Mouse (Mus musculus): ENCODE results near the gene Meaf6. TPM values are rescaled to one million over a fixed set of nuclear protein-coding genes. Genes with fewer than 3 reads are reported as not detected.

Gene Meaf6
- total RNA-seq, 2 experiments from 2014 or later: 22.6 to 24.5 TPM

DNA sequence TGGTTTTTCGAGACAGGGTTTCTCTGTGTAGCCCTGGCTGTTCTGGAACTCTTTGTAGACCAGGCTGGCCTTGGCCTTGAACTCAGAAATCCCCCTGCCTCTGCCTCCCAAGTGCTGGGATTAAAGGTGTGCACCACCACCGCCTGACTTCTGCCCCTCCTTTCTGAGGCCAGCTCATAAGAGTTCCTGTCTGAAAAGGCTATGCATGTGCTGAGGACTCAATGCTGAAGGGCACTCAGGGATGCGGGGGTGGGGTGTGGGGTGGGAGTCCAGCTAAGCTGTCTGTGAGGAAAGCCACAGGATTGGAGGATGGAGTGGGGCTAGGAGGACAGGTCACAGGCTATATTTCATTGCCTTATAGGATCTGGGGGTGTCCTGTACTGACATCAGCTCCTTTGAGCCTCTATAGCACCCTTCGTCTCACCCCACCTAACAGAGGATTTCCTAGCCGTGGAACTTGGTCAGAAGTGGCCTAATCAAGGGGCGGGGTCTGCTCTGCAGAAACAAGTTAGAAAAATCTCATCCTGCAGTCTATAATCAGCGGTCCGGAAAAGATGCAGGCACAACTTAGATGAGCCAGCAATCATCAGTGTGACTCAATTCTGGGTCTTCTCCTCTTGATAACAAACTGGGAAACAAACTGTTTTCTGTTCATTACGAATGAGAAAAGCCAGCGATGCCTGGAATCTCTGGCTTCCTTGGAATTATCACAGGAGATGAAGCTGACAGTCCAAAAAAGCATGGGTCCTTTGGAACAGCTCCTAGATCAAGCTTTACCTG, 50.3 kb downstream of the Meaf6 start:
- DNase-seq: no peak
- intact Hi-C loops (cut with DNase I): no loop called here

DNA sequence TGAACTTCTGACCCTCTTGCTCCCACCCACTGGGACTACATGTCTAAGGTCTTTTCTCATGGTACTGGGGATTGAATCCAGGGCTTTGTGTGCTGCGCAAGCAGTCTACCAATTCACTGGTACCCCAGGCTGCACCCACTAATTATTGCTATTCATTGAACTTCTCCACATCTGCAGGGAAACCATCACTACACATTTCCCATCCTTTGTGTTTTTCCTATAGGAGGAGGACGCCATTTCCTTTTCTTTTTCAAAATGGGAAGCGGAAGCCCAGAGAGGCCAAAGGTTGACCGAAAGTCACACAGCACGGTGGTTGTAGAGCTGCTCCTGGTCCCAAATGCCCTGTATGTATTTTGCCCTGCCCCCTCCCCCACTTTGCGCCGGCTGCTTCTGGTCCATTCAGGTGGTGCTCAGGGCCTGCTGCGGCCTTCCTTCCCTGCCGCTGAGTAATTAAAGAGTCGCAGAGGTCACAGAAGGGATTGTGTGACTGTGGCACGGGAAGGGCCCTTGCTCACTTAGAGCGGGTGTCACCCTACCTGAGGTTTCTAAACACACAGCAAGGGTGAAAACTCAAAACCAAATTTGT, 51.5 kb downstream of the Meaf6 start:
- intact Hi-C loops (cut with DNase I): no loop called here

DNA sequence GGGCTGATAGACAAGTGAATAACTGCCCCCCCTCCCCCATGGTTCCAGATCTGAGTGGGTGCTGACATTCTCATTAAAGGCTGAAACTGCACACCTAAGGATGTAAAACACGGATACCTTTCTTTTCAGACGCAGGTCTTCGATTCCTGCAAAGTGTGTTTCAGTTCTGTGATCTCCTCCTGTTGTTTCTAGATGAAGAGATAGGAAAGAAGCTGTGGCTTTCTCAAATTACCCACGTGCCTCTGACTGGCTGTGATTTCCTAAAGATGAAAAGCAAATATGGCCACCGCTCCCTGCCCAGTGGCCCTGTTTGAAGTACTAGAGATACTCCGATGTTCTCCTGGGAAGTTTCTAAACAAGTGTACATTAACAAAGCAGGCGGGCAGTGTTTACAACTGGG, 53.4 kb downstream of the Meaf6 start:
- intact Hi-C loops (cut with DNase I): no loop called here

More for the DNA sequence above, 51.5 kb downstream of the Meaf6 start:
- DNase-seq: no peak

DNA sequence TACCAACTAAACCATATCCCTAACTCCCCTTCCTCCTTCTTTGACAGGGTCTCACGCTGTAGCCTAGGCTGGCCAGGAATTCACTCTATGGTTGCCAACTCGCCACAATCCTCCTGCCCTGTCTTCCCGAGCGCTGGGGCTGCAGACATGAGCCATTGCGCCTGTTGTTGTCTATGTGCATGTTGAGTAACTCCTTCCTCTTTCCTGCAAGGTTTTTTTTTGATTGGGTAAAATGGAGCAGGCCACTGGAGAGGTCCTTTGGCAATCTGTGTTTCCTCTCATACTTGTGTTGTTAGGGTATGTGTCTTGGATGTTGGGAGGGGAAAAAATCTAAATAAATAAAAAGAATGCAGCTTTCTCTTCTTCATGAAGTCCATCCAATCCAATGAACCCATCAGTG, 59.3 kb downstream of the Meaf6 start:
- no peak for DNase-seq
- intact Hi-C loops (cut with DNase I): no loop called here

More for the DNA sequence above, 53.4 kb downstream of the Meaf6 start:
- DNase-seq: no peak

DNA sequence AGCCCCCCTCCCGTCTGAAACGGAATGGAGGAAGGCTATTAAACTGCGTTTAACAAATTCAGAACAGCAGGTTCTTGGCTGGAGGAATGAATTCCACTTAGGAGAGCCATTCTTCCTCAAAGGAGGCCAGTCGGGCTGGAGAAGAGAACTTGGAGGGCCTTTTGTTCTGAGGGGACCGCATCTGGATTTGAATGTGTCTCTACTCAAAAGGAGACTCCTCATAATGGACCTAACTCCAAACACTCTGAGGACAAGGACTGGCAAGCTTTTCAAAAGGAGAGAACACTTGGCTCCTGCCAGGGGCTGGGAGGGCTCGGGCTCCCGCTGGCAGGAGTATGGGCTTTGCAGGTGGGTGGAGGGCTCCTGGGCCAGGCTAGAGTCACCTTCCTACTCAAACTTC, 59.7 kb downstream of the Meaf6 start:
- DNase-seq: no peak
- intact Hi-C loops (cut with DNase I): no loop called here

DNA sequence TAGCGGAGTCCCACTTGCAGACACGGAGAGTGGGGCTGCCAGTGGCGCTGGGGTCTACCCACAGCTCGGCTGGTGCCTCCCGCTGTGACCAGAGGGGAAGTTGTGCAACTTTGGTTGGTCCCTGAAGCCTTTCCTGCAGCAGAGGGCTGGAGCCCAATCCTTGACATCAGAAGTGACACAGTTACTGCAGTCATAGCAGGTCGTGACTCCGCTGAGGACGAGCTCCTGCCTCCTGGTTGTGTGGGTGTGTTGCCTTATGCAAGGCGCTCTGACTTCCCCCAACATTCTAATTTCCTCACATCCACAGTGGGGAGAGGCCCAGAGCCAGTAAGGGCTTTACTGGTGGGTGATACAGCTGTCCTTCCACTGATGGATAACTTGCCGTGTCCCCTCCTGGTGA, 60.3 kb downstream of the Meaf6 start:
- intact Hi-C loops (cut with DNase I): no loop called here
- DNase-seq: no peak

DNA sequence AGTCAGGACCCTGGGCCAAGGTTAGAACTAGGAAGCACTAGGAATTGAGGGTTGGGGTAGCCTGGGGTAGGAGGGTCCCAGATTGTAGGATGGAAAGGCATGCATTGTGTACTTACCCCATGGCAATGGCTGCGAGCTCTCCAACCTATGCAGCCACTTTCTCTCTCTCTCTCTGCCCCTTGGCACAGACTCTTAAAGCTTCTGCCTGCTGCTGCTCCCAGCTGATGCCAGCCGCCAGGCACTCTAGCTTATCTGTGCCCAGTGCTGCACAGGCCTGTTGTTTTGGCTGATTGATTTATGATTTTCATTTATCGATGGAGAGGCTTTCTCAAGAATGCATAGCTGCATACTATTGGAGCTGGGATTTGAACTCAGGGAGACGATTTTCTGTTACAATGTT, 63.0 kb downstream of the Meaf6 start:
- intact Hi-C loops (cut with DNase I): no loop called here
- no peak for DNase-seq

DNA sequence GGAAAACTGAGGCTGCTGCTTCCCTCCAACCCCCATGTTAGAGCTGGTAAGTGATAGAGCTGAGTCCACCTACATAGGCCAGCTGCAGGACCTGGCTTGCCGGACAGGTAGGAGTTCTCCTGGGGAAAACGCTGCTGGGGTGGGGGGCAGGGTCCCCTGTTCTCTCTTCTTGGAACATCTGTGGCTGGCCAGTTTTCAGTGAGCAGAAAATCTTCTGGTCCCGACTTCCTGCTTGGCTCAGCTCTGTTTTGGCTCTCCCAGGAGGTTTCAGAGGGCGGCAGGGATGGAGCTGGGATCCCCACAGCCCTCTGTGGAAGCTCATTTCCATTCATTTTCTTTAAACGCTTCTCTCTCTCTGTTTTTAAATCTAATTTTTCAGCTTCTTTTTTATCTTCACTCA, 64.5 kb downstream of the Meaf6 start:
- peak in 1 of 2 experiments; percentile 22 for DNase-seq
- intact Hi-C loops (cut with DNase I): no loop called here

DNA sequence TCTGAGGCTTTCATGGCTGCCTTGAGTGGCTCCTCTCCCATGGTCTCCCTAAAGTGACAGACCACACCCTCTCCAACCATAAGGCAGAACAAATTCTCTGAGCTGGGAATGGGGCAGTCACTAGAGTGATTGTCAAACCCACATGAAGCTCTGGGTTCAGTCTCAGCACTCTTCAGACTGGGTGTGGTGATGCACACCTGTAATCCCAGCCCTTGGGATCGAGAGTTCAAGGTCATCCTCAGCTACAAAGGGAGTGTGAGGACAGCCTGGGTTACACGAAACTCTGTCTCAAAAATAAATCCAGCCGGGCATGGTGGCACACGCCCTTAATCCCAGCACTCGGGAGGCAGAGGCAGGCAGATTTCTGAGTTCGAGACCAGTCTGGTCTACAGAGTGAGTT, 67.5 kb downstream of the Meaf6 start:
- no peak for DNase-seq
- intact Hi-C loops (cut with DNase I): no loop called here

DNA sequence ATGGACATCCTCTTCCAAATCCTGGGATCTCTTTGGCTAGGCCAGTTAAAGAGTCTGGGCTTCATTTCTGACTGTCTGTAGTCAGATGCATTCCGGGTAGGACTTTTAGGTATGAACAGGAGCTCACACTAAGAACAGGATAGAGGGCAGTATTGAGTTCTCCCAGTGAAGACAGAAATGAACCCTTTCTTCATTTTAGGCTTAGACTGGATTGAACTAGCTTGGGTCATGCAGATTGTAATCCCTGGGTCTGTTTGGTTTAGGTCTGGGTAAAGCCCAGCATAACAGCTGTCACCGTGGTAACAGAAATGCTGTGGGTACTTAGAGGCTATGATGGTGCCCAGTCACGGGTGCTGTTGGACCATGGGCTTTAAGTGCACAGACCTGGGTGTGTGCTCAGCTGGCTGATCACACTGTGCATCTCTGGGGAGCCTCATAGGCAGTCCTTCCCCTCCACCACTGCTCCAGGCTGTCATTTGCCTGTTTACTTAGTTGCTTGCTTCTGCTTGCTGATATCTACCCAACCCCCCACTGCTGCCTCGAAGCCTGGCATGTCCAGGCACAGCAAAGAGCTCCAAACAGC, 68.8 kb downstream of the Meaf6 start:
- no peak for DNase-seq
- intact Hi-C loops (cut with DNase I): no loop called here

DNA sequence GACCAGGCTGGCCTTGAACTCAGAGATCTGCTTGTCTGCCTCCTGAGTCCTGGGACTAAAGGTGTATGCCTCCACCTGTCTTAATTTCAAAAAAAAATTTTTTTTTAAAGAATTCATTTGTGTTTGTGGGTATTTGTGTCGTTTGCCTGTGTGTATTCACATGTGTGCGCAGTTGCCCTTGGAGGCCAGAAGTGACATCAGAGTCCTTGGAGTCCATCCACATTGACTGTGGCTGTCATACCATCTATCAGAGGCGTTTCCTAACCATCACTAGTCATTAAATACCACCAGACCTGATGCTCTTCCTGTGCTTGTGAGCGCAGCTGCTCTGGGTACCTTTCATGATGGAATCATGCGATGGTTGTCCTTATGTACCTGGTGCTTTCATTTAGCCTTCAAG, 70.7 kb downstream of the Meaf6 start:
- DNase-seq: no peak
- intact Hi-C loops (cut with DNase I): no loop called here

DNA sequence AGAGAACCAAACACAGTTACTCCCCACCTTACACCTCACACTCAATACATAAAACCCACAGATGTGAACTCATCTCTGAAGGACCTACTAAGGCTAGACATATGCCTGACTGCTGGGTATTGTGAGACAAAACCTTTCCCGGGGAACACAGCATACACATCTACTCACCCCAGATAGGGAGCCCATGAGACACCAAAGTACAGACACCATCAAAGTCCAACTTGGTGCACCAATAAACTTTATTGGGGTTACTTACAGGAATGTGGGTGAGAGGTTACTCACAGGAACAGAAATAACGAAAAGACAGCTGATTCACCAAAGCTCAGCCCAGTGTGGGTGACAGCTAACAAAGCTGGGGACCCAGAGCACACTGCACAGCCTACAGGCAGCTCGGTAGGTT, 72.4 kb downstream of the Meaf6 start:
- no peak for DNase-seq
- intact Hi-C loops (cut with DNase I): no loop called here

DNA sequence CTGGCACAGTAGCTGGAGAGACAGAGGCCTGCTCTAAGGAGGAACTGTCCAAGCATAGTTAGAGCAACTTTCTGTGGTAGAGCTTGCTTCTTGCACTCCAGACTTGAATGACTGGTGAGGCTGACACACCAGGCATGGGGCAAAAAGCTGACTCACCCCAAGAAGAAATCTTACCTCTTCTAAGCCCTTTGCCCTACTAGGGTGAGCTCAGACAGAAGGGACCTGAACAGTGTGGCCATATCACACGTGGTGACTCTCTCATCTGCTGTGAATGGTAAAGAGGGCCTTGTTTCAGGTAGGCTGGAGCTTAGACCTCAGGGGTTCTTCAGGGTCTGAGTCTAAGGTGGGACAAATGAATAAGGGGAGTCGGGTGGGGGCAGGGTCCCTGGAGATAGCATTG, 73.1 kb downstream of the Meaf6 start:
- no peak for DNase-seq
- intact Hi-C loops (cut with DNase I): no loop called here

DNA sequence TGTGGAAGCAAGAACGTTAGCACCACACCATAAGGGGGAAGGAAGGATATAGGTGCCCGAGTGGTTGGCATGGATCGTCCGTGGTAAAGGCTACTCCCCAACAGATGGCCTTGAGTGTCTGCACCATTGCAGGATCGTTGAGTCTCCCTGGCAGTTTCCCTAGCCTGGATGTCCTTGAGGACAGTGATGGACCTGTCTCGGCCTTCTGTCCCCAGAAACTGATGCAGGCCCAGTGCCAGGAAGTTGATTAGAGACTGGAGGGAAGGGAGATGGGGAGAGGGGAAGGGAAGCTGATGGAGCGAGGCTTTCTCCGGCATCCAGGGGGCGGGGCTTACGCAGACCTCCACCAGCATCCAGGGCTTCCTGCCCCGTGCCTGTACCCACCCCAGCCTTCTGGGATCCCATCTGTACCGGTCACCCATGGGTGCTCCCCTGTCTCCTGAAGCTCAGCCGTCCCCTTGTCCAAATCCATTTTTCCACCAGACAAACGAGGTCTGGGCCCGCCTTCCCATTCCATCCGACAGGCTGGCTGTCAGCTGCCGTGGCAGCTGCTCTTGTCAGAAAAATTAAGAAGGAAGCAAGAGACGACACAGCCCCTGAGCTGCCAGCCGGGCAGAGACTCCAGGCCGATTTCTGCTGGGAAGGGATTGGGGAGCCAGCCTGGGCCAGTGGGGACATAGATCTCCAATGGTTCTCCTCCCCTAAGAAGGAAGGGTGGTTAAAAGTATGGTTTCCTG, 73.8 kb downstream of the Meaf6 start:
- intact Hi-C loops (cut with DNase I): no loop called here
- no peak for DNase-seq

DNA sequence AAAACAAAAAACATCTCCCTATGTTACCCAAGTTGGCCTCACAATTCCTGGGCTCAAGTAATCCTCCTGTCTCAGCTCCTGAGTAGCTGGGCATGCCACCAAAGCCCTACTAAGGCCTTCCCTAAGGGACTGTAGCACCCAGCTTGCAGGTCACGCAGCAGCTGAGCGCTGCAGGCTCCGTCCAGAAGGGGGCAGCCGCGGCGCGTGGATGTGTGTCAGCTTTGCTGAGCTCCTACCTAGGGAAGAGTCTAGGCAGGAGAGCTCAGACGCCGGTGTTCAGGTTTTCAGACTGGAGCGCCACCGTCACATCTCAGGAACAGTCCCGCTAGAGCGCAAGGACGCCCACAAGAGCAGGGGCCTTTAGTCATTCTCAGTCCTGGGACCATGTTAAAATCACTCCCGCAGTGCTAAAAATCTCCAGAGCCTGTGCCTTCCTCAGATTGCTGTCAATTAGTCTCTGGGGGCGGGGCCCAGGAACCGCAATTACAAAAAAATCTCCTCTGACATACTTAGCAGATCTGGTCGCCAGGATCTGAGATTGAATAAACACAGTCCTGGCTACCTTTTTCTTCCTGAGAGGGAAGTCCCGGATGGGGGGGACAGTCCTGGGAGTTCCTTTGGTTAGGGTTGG, 75.5 kb downstream of the Meaf6 start:
- DNase-seq: peak; percentile 85 to 91
- intact Hi-C loops (cut with DNase I): loop anchor here (1.0 kb wide), 1 partner anchor 802 kb away; no protein-coding TSS in a partner anchor

DNA sequence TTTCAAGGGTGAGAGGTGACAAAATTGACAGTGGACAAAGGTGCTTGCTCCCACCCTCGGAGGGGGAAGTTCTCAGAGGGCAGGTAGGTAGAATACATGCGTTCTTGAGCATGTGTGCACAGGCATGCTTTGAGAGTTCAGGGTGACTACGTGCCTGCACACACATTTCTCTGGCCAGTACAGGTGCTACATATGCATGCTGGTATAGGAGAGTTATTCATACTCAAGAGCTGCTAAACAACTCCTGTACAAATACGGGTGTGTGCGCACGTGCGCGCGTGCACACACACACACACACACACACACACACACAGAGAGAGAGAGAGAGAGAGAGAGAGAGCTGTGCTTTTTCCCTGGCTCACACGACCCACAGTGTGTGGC, 76.0 kb downstream of the Meaf6 start:
- DNase-seq: no peak
- intact Hi-C loops (cut with DNase I): loop anchor here (1.0 kb wide), 1 partner anchor 801 kb away; no protein-coding TSS in a partner anchor

DNA sequence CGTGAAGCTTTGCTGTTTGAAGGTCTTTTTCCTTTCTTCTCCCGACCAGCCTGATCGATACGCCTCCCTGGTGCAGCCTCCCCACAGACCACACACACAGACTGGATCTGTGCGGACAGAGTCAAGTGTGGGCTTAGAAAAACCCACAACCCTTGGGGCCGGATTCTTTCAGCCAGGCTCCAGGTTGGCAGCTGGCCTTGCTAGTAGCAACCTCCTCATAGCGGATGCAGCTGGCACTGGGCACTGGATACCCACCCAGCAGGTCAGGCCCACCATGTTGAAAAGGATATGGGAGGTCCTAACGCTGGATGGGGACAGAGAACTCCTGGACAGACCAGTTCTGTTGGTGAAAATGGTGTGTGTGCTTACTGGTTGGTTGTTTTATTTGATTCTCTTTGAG, 76.5 kb downstream of the Meaf6 start:
- DNase-seq: no peak
- intact Hi-C loops (cut with DNase I): no loop called here

DNA sequence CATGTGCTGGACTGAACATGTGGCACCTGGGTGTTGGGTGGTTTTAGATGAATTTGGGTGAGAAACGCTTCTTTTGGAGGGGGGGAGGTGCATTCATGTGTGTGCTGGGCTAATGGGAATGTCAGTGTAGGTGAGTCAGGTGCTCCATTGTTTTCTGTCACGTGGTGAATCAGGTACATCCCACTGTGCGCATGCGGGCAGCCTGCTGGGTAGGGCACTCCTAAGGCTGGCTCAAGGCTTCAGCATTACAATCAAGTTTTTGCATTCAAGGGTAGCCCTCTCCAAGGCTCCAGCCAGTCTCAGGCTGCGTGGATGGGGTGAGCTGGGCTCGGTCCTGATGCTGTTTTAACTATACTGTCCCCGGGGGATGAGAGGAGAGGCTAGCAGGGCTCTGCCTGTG, 77.8 kb downstream of the Meaf6 start:
- intact Hi-C loops (cut with DNase I): no loop called here
- no peak for DNase-seq

All from heart, postnatal 14 days (tissue).